Mouse (Mus musculus) liver, embryonic 15.5 days (tissue): ENCODE measurements around the gene Lrrc10b. TPM values are rescaled to one million over a fixed set of nuclear protein-coding genes. Genes with fewer than 3 reads are reported as not detected.

Experiments
- ATAC-seq: fragments of 200-750 bp; cut with Nextera tagmentation; 2 replicates; pipeline ENCODE4 v1.8.0; 2017; ENCODE audit warnings: moderate number of reproducible peaks, mild to moderate bottlenecking, moderate library complexity; ENCODE audit not compliant: insufficient read depth
- H3K27ac ChIP-seq: fragments of 300-500 bp; sonication (generic); replicated peaks from 2 replicates; pipeline ENCODE4 v1.5.1; 2015; ENCODE audit warnings: mild to moderate bottlenecking, inconsistent platforms
- H3K27me3 ChIP-seq: fragments of 300-500 bp; sonication (generic); 2 replicates; pipeline ENCODE4 v1.6.1; 2015; ENCODE audit warnings: mild to moderate bottlenecking, inconsistent platforms
- H3K36me3 ChIP-seq: fragments of 300-500 bp; sonication (generic); replicated peaks from 2 replicates; pipeline ENCODE4 v1.6.1; 2015; ENCODE audit warnings: moderate library complexity, mild to moderate bottlenecking, inconsistent platforms
- H3K4me1 ChIP-seq: fragments of 300-500 bp; sonication (generic); replicated peaks from 2 replicates; pipeline ENCODE4 v1.6.1; 2015; ENCODE audit warnings: inconsistent platforms
- H3K4me2 ChIP-seq: fragments of 300-500 bp; sonication (generic); 2 replicates; pipeline ENCODE4 v1.6.1; 2015; ENCODE audit warnings: moderate library complexity, mild to moderate bottlenecking, inconsistent platforms
- H3K4me3 ChIP-seq: fragments of 300-500 bp; sonication (generic); replicated peaks from 2 replicates; pipeline ENCODE4 v1.5.1; 2015; ENCODE audit warnings: mild to moderate bottlenecking, inconsistent platforms
- H3K9ac ChIP-seq: fragments of 300-500 bp; sonication (generic); 2 replicates; pipeline ENCODE4 v1.6.1; 2015; ENCODE audit warnings: moderate library complexity, mild to moderate bottlenecking, inconsistent platforms
- H3K9me3 ChIP-seq: fragments of 300-500 bp; sonication (generic); replicated peaks from 2 replicates; pipeline ENCODE4 v1.6.1; 2016; ENCODE audit warnings: inconsistent platforms
- WGBS: fragments of 180-500 bp; shearing (Covaris S2); methylation state at CpG from one replicate; pipeline ENCODE4 v1.1.7; 2015; ENCODE audit warnings: mixed read lengths; ENCODE audit not compliant: insufficient replicate concordance; 5-methylcytosine and 5-hydroxymethylcytosine counted together
- polyA plus RNA-seq: library from polyadenylated mRNA; unstranded; fragments of >200 nt; fragmentation: Nextera tagmentation; extraction: Ambion mirVana; gene quantifications from 2 replicates; pipeline ENCODE4 v1.2.1, GENCODE M21; 2015

Gene Lrrc10b
- polyA plus RNA-seq, 1 experiment from 2014 or later = 0.07 TPM

- H3K27ac ChIP-seq = no peak overlapping the region
- H3K4me1 ChIP-seq = no peaks in the 10 kb centered on the region
- ATAC-seq = no peak
- 54% methylated on average over 8 of the region's 8 CpGs for WGBS
- no peaks in the 10 kb centered on the region for H3K36me3 ChIP-seq
- H3K27me3 ChIP-seq = peaks cover 10% of the 10 kb centered on the region; the same call in 1 of the 2 replicates
- H3K9me3 ChIP-seq = no peaks in the 10 kb centered on the region
- H3K4me3 ChIP-seq = no peak overlapping the region
- H3K4me2 ChIP-seq = no peak overlapping the region
- no peak overlapping the region for H3K9ac ChIP-seq
Measured at GRCm38 (mm10) chr19:10469171-10469658, 11.9 kb upstream of the Lrrc10b start.

DNA sequence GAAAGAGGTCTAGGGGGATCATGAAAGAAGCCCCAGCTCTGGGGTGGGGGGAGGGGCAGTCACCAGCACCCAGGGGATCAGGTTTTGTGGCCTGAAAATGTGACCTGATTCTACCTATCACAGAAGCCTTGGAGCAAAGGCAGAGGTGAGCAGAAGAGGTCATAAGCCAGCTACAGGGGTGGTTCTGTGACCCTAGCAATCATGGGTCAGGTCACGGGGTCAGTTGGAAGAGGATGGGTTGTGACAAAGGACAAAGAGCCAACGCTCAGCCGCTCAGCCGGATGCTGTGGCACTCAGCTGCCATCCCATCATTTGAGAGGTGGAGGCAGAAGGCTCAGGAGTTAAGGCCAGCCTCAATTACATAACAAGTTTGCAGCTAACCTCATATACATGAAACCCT, 7.2 kb upstream of the Lrrc10b start:
- H3K4me1 ChIP-seq = no peaks in the 10 kb centered on the region
- H3K9me3 ChIP-seq = no peaks in the 10 kb centered on the region
- H3K27ac ChIP-seq = no peak overlapping the region
- peaks cover 46% of the 10 kb centered on the region for H3K27me3 ChIP-seq
- no peak overlapping the region for H3K4me2 ChIP-seq
- H3K9ac ChIP-seq = no peak overlapping the region
- 27% methylated on average over 4 of the region's 4 CpGs for WGBS
- no peak for ATAC-seq
- no peak overlapping the region for H3K4me3 ChIP-seq
- no peaks in the 10 kb centered on the region for H3K36me3 ChIP-seq

DNA sequence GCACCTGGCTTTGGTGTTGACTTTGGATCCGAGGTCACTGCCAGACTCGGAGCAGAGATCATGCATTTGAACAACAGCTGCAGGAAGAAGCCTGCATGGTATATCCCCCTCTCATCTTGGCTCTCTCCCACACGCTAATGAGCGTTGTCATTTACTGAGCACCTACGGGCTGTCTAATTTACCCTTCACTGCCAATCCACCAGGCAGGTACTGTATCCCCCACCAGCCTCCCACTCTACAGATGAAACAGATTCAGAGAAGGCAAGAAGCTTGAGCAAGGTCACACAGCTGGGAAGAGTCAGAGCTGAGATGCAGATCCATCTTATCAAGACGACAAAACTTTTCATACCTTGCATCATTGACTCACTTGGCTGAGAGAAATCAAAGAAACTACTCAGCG, 4.3 kb upstream of the Lrrc10b start:
- Histone ChIP-seq H3K4me1 (peaks cover 12% of the 10 kb centered on the region), H3K36me3 (no peaks in the 10 kb centered on the region), H3K27me3 (peaks cover 75% of the 10 kb centered on the region), H3K27ac (no peak overlapping the region), H3K9me3 (no peaks in the 10 kb centered on the region), H3K9ac (no peak overlapping the region), H3K4me2 (no peak overlapping the region), H3K4me3 (no peak overlapping the region)
- WGBS = 34% methylated on average over 7 of the region's 7 CpGs
- ATAC-seq = no peak

GRCm38 (mm10) chr19:10459907-10460306, 2.6 kb upstream of the Lrrc10b start:
- H3K4me2 ChIP-seq = no peak overlapping the region
- no peak overlapping the region for H3K9ac ChIP-seq
- H3K4me1 ChIP-seq = peaks cover 16% of the 10 kb centered on the region
- ATAC-seq = no peak
- no peak overlapping the region for H3K4me3 ChIP-seq
- H3K27me3 ChIP-seq = peaks cover 86% of the 10 kb centered on the region
- no peak overlapping the region for H3K27ac ChIP-seq
- 41% methylated on average over 11 of the region's 11 CpGs for WGBS
- no peaks in the 10 kb centered on the region for H3K36me3 ChIP-seq
- no peaks in the 10 kb centered on the region for H3K9me3 ChIP-seq

GRCm38 (mm10) chr19:10458096-10458495, 823 bp upstream of the Lrrc10b start:
- Histone ChIP-seq H3K4me2 (0 out of 2 replicates have a peak overlapping the region, but pooled peaks have one; percentile 62), H3K27me3 (peaks cover 99% of the 10 kb centered on the region), H3K27ac (no peak overlapping the region), H3K4me3 (peak overlapping the region; percentile 45; the same call in 1 of the 2 replicates), H3K36me3 (no peaks in the 10 kb centered on the region), H3K9me3 (no peaks in the 10 kb centered on the region), H3K4me1 (peaks cover 16% of the 10 kb centered on the region), H3K9ac (no peak overlapping the region)
- ATAC-seq = no peak
- 19% methylated on average over 8 of the region's 8 CpGs for WGBS

- Histone ChIP-seq H3K4me2 (peak overlapping the region; percentile 62), H3K4me1 (peaks cover 16% of the 10 kb centered on the region), H3K36me3 (no peaks in the 10 kb centered on the region), H3K27me3 (peaks cover 99% of the 10 kb centered on the region), H3K9me3 (no peaks in the 10 kb centered on the region), H3K27ac (no peak overlapping the region), H3K9ac (no peak overlapping the region), H3K4me3 (peak overlapping the region; percentile 45)
- peak; percentile 35 for ATAC-seq
- WGBS = under 1% methylated on average over 34 of the region's 34 CpGs
Measured at GRCm38 (mm10) chr19:10457484-10457800, 169 bp upstream of the Lrrc10b start.

GRCm38 (mm10) chr19:10455437-10455806, 1.9 kb downstream of the Lrrc10b start:
- no peak overlapping the region for H3K4me3 ChIP-seq
- H3K9me3 ChIP-seq = no peaks in the 10 kb centered on the region
- no peaks in the 10 kb centered on the region for H3K36me3 ChIP-seq
- peaks cover 91% of the 10 kb centered on the region for H3K27me3 ChIP-seq
- ATAC-seq = no peak
- no peak overlapping the region for H3K9ac ChIP-seq
- H3K27ac ChIP-seq = no peak overlapping the region
- WGBS = 39% methylated on average over 3 of the region's 3 CpGs
- peaks cover 16% of the 10 kb centered on the region for H3K4me1 ChIP-seq
- H3K4me2 ChIP-seq = no peak overlapping the region

- H3K4me3 ChIP-seq = no peak overlapping the region
- no peak overlapping the region for H3K4me2 ChIP-seq
- peak; percentile 19; the same call in 1 of the 2 replicates for ATAC-seq
- H3K9me3 ChIP-seq = no peaks in the 10 kb centered on the region
- peaks cover 16% of the 10 kb centered on the region for H3K4me1 ChIP-seq
- H3K27me3 ChIP-seq = peaks cover 86% of the 10 kb centered on the region
- no peak overlapping the region for H3K9ac ChIP-seq
- H3K27ac ChIP-seq = no peak overlapping the region
- no peaks in the 10 kb centered on the region for H3K36me3 ChIP-seq
- 34% methylated on average over 4 of the region's 4 CpGs for WGBS
Measured at GRCm38 (mm10) chr19:10454718-10455436, 2.4 kb downstream of the Lrrc10b start.

GRCm38 (mm10) chr19:10449708-10450107, 7.6 kb downstream of the Lrrc10b start:
- ATAC-seq = no peak
- Histone ChIP-seq H3K27me3 (peaks cover 34% of the 10 kb centered on the region), H3K27ac (no peak overlapping the region), H3K36me3 (no peaks in the 10 kb centered on the region), H3K4me1 (peaks cover 7% of the 10 kb centered on the region; the same call in 1 of the 2 replicates), H3K4me3 (no peak overlapping the region), H3K4me2 (no peak overlapping the region), H3K9me3 (no peaks in the 10 kb centered on the region; the same call in 1 of the 2 replicates), H3K9ac (no peak overlapping the region)
- 7% methylated on average over 3 of the region's 3 CpGs for WGBS

DNA sequence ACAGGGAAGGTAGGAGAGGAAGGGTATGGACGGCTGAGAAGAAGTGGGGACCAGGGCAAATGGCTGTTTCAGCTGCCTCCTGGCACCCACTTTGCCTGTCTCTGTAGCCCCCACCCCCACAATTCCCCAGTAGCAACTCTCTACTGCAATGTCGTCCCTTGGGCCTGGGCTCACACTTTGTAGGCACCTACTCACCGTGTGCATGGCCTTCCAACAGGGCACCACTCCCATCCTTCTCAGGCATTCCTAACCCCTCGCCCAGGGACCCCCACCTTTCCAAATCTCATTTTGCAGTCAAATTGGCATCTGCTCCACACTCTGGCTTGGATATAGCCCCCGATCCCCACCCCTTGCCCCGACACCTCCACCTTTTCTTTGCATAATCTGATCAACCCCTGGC, 8.1 kb downstream of the Lrrc10b start:
- 47% methylated on average over 6 of the region's 6 CpGs for WGBS
- peaks cover 10% of the 10 kb centered on the region for H3K4me1 ChIP-seq

DNA sequence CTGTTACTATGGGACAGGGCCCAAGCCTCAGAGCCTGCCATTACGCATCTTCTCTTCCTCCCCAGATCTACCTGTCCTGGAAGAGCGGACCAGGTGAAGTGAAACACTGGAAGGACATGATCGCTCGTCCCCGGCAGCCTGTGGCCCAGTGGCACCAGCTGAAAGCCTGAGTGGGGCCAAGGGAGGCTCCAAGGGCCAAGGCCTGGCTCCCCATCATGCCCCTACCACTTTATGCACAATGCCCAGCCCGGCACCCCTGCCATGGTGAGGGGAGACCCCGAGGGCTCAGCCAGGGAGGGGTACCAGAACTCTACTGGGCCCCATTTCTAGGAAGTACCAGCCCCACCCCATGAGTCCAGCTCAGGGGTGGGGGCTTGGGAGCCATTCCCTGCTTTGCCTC, 9.0 kb downstream of the Lrrc10b start:
- WGBS = 84% methylated on average over 7 of the region's 7 CpGs
- peaks cover 20% of the 10 kb centered on the region for H3K27me3 ChIP-seq
- no peak overlapping the region for H3K4me3 ChIP-seq
- peaks cover 18% of the 10 kb centered on the region for H3K4me1 ChIP-seq
- H3K27ac ChIP-seq = no peak overlapping the region
- H3K4me2 ChIP-seq = no peak overlapping the region
- no peaks in the 10 kb centered on the region for H3K36me3 ChIP-seq
- ATAC-seq = no peak
- H3K9ac ChIP-seq = no peak overlapping the region
- H3K9me3 ChIP-seq = no peaks in the 10 kb centered on the region; the same call in 1 of the 2 replicates

More for the DNA sequence above, 8.1 kb downstream of the Lrrc10b start:
- Histone ChIP-seq H3K4me2 (no peak overlapping the region), H3K4me3 (no peak overlapping the region), H3K9me3 (no peaks in the 10 kb centered on the region; the same call in 1 of the 2 replicates), H3K27me3 (peaks cover 29% of the 10 kb centered on the region), H3K36me3 (no peaks in the 10 kb centered on the region), H3K27ac (no peak overlapping the region), H3K9ac (no peak overlapping the region)
- ATAC-seq = no peak
